In genomic region chr7:92333220-92333898, GRCm38 (mm10) we compare ENCODE assay signal across 1 mouse cellular context.
TF ChIP-seq lines count a peak whose summit lies in the region.

No protein-coding gene starts in this region.

TF ChIP-seq in CH12.LX, 34 proteins besides CTCF, POLR2A, EP300 and RAD21 (continued from another document):
- no peak for TF ChIP-seq ETS1 (conservative IDR thresholded peaks at IDR 0.05; ENCODE audit: low read depth, low read length)
- TF ChIP-seq IRF4 (IDR thresholded peaks at IDR 0.05; ENCODE audit: low read depth, low read length) = no peak
- no peak for TF ChIP-seq CHD1 (IDR thresholded peaks at IDR 0.05; ENCODE audit: low read depth, low read length)
- no peak for TF ChIP-seq POLR2AphosphoS2 (IDR thresholded peaks at IDR 0.05; ENCODE audit: low read depth, low read length)
- TF ChIP-seq MAZ (IDR thresholded peaks at IDR 0.05; ENCODE audit: low read depth, low read length) = no peak
- TF ChIP-seq MXI1 (IDR thresholded peaks at IDR 0.05; ENCODE audit: low read depth, low read length) = no peak
